Mouse (Mus musculus): ENCODE results near the gene Fam78a. TPM values are rescaled to one million over a fixed set of nuclear protein-coding genes. Genes with fewer than 3 reads are reported as not detected.

Gene Fam78a
- polyA plus RNA-seq, 1 experiment from 2014 or later, result 2.2 TPM

DNA sequence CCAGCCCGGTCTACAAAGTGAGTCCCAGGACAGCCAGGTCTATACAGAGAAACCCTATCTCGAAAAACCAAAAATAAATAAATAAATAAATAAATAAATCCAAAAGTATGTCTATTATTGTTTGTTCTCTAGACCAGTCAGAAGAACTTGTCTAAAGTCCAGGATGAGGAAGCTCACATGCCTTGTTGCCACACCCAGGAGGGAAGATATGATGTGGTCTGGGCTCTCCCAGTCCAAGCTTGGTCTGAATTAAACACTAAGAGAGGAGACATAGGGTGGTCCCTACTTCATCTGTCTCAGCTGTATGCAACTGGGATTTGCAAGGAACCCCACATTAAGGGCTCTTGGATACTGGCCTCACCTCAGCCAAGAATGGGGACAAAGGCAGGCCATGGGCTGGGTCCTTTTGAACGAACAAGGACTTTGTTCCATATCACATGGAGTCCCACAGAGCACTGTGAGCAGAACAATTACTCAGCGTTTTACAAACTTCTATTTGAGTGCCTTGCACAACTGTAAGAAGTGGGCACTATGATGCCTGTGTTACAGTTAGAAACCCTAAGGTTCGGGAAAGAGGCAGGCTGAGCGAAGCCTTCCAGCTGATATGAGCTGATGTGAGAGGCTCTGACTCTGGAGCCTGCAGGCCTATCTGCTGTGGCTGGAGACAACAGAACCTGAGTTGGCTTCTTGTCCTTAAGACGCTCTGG lies 9.5 kb upstream of the Fam78a start:
- H3K4me1 ChIP-seq, result peaks cover 20% of the 10 kb centered on the region
- H3K4me3 ChIP-seq, result no peak overlapping the region
- DNase-seq (ENCODE audit: low spot score), result no peak
- H3K9me3 ChIP-seq, result no peaks in the 10 kb centered on the region
- WGBS, result 86% methylated on average over 7 of the region's 7 CpGs
- H3K36me3 ChIP-seq (replicated peaks), result no peaks in the 10 kb centered on the region
- H3K27ac ChIP-seq (replicated peaks), result no peak overlapping the region
- H3K27me3 ChIP-seq (replicated peaks; ENCODE audit: low read depth, poor library complexity, severe bottlenecking), result peaks cover 17% of the 10 kb centered on the region

GRCm38 (mm10) chr2:32091956-32092355 lies 7.3 kb upstream of the Fam78a start:
- DNase-seq (ENCODE audit: low spot score), result no peak
- no peaks in the 10 kb centered on the region for H3K9me3 ChIP-seq
- 68% methylated on average over 3 of the region's 3 CpGs for WGBS
- peaks cover 32% of the 10 kb centered on the region for H3K4me1 ChIP-seq
- no peak overlapping the region for H3K27ac ChIP-seq (replicated peaks)
- no peak overlapping the region for H3K4me3 ChIP-seq
- peaks cover 39% of the 10 kb centered on the region for H3K27me3 ChIP-seq (replicated peaks; ENCODE audit: low read depth, poor library complexity, severe bottlenecking)
- no peaks in the 10 kb centered on the region for H3K36me3 ChIP-seq (replicated peaks)

DNA sequence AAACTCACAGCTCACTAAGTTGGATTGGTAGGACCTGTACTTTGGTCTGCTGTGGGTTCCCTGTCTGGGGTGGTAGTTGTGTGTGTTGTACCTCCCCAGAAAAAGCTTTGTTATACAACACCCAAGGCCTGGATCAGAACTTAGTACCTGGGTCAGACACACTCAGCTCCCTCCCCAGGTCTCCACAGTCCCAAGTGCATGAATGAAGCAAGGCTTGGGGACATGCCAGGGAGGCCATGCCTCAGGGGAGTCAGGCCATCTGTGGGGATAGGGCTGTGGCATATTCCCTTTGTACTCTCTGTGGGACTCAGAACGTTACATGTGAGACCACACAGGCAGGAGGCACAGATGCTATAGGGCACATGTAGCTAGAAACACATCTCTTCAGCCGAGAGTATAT lies 5.5 kb upstream of the Fam78a start:
- Histone ChIP-seq H3K27me3 (replicated peaks; ENCODE audit: low read depth, poor library complexity, severe bottlenecking) (peaks cover 58% of the 10 kb centered on the region), H3K27ac (replicated peaks) (no peak overlapping the region), H3K4me3 (no peak overlapping the region), H3K9me3 (no peaks in the 10 kb centered on the region), H3K4me1 (peaks cover 15% of the 10 kb centered on the region), H3K36me3 (replicated peaks) (no peaks in the 10 kb centered on the region)
- no peak for DNase-seq (ENCODE audit: low spot score)
- WGBS, result 81% methylated on average over 2 of the region's 2 CpGs

- DNase-seq (ENCODE audit: low spot score), result no peak
- H3K36me3 ChIP-seq (replicated peaks), result no peaks in the 10 kb centered on the region
- WGBS, result 75% methylated on average over 3 of the region's 3 CpGs
- peaks cover 63% of the 10 kb centered on the region for H3K27me3 ChIP-seq (replicated peaks; ENCODE audit: low read depth, poor library complexity, severe bottlenecking)
- peaks cover 15% of the 10 kb centered on the region for H3K4me1 ChIP-seq
- H3K4me3 ChIP-seq, result no peak overlapping the region
- no peak overlapping the region for H3K27ac ChIP-seq (replicated peaks)
- no peaks in the 10 kb centered on the region for H3K9me3 ChIP-seq
Observed at GRCm38 (mm10) chr2:32089606-32090005, 4.9 kb upstream of the Fam78a start.

- Histone ChIP-seq H3K27me3 (replicated peaks; ENCODE audit: low read depth, poor library complexity, severe bottlenecking) (peaks cover 74% of the 10 kb centered on the region), H3K36me3 (replicated peaks) (no peaks in the 10 kb centered on the region), H3K4me1 (peaks cover 26% of the 10 kb centered on the region), H3K4me3 (peak overlapping the region; percentile 49), H3K9me3 (no peaks in the 10 kb centered on the region), H3K27ac (replicated peaks) (0 out of 2 replicates have a peak overlapping the region, but pooled peaks have one; percentile 10)
- 8% methylated on average over 35 of the region's 35 CpGs for WGBS
- DNase-seq (ENCODE audit: low spot score), result peak; percentile 69
Observed at GRCm38 (mm10) chr2:32088372-32088981, 3.8 kb upstream of the Fam78a start.

GRCm38 (mm10) chr2:32087606-32088005 lies 2.9 kb upstream of the Fam78a start:
- Histone ChIP-seq H3K27me3 (replicated peaks; ENCODE audit: low read depth, poor library complexity, severe bottlenecking) (peaks cover 83% of the 10 kb centered on the region), H3K27ac (replicated peaks) (no peak overlapping the region), H3K36me3 (replicated peaks) (no peaks in the 10 kb centered on the region), H3K9me3 (no peaks in the 10 kb centered on the region), H3K4me1 (peaks cover 34% of the 10 kb centered on the region), H3K4me3 (no peak overlapping the region)
- DNase-seq (ENCODE audit: low spot score), result no peak
- WGBS, result 60% methylated on average over 4 of the region's 4 CpGs

- H3K27me3 ChIP-seq (replicated peaks; ENCODE audit: low read depth, poor library complexity, severe bottlenecking), result peaks cover 100% of the 10 kb centered on the region
Observed at GRCm38 (mm10) chr2:32085231-32085630, 574 bp upstream of the Fam78a start.

GRCm38 (mm10) chr2:32084872-32085199 lies 179 bp upstream of the Fam78a start:
- Histone ChIP-seq H3K27me3 (replicated peaks; ENCODE audit: low read depth, poor library complexity, severe bottlenecking) (peaks cover 99% of the 10 kb centered on the region), H3K4me3 (peak overlapping the region; percentile 75), H3K36me3 (replicated peaks) (no peaks in the 10 kb centered on the region), H3K4me1 (peaks cover 42% of the 10 kb centered on the region), H3K9me3 (no peaks in the 10 kb centered on the region), H3K27ac (replicated peaks) (0 out of 2 replicates have a peak overlapping the region, but pooled peaks have one; percentile 57)
- 18% methylated on average over 2 of the region's 2 CpGs for WGBS
- DNase-seq (ENCODE audit: low spot score), result no peak

More at GRCm38 (mm10) chr2:32085231-32085630, 574 bp upstream of the Fam78a start:
- no peaks in the 10 kb centered on the region for H3K36me3 ChIP-seq (replicated peaks)
- no peak for DNase-seq (ENCODE audit: low spot score)
- H3K9me3 ChIP-seq, result no peaks in the 10 kb centered on the region
- no peak overlapping the region for H3K27ac ChIP-seq (replicated peaks)
- 74% methylated on average over 2 of the region's 2 CpGs for WGBS
- H3K4me3 ChIP-seq, result no peak overlapping the region
- peaks cover 42% of the 10 kb centered on the region for H3K4me1 ChIP-seq

GRCm38 (mm10) chr2:32083159-32084011 lies 1.3 kb downstream of the Fam78a start:
- peaks cover 92% of the 10 kb centered on the region for H3K27me3 ChIP-seq (replicated peaks; ENCODE audit: low read depth, poor library complexity, severe bottlenecking)
- no peaks in the 10 kb centered on the region for H3K36me3 ChIP-seq (replicated peaks)
- peak overlapping the region; percentile 57 for H3K27ac ChIP-seq (replicated peaks)
- peaks cover 42% of the 10 kb centered on the region for H3K4me1 ChIP-seq
- no peaks in the 10 kb centered on the region for H3K9me3 ChIP-seq
- WGBS, result under 1% methylated on average over 91 of the region's 91 CpGs
- H3K4me3 ChIP-seq, result peak overlapping the region; percentile 75
- DNase-seq (ENCODE audit: low spot score), result peak; percentile 63

DNA sequence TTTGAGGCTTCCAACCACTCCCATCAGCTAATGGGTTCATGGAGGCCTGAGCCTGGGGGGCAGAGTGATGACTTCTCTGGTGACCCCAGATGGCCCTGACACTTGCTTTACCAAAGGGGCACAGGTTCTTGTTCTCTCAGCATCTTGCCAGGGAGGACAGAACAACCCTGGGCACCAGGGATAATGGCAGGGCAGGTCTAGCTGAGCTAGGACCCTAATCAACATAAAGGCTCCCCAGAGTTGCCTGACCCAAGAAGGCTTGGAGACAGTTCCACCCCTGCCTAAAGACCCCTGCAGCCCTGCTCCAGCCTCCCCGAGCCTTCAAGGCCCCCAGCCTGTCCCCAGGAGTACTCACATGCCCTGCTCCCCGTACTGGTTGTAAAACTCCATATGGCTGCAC lies 2.4 kb downstream of the Fam78a start:
- no peaks in the 10 kb centered on the region for H3K9me3 ChIP-seq
- 45% methylated on average over 2 of the region's 2 CpGs for WGBS
- H3K4me3 ChIP-seq, result peak overlapping the region; percentile 75
- DNase-seq (ENCODE audit: low spot score), result no peak
- H3K4me1 ChIP-seq, result peaks cover 42% of the 10 kb centered on the region
- peaks cover 80% of the 10 kb centered on the region for H3K27me3 ChIP-seq (replicated peaks; ENCODE audit: low read depth, poor library complexity, severe bottlenecking)
- H3K36me3 ChIP-seq (replicated peaks), result no peaks in the 10 kb centered on the region
- H3K27ac ChIP-seq (replicated peaks), result no peak overlapping the region

GRCm38 (mm10) chr2:32081296-32081929 lies 3.2 kb downstream of the Fam78a start:
- no peak for DNase-seq (ENCODE audit: low spot score)
- Histone ChIP-seq H3K36me3 (replicated peaks) (no peaks in the 10 kb centered on the region), H3K27ac (replicated peaks) (no peak overlapping the region), H3K4me1 (peaks cover 42% of the 10 kb centered on the region), H3K4me3 (peak overlapping the region; percentile 75), H3K27me3 (replicated peaks; ENCODE audit: low read depth, poor library complexity, severe bottlenecking) (peaks cover 72% of the 10 kb centered on the region), H3K9me3 (no peaks in the 10 kb centered on the region)
- WGBS, result 84% methylated on average over 14 of the region's 14 CpGs

DNA sequence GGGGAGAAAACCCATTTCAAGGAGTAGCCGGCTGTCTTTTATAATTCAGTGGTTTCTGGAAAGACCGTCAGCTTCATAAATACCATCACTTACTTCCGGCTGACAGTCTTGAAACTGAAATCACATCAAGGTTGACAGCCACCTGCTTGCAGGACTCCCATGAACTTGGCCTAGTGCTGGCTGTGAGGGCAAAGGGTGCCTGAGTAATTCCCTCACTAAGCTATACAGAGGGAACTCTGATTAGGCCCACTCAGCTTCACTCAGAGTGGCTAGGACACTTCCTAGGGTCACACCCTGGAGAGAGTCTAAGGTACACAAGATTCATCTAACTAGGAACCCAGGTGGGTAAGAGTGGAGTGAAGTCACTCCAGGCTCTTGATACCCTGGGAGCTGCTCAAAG lies 4.0 kb downstream of the Fam78a start:
- Histone ChIP-seq H3K27me3 (replicated peaks; ENCODE audit: low read depth, poor library complexity, severe bottlenecking) (peaks cover 65% of the 10 kb centered on the region), H3K27ac (replicated peaks) (no peak overlapping the region), H3K9me3 (no peaks in the 10 kb centered on the region), H3K4me3 (no peak overlapping the region), H3K36me3 (replicated peaks) (no peaks in the 10 kb centered on the region), H3K4me1 (peaks cover 42% of the 10 kb centered on the region)
- 94% methylated on average over 3 of the region's 3 CpGs for WGBS
- DNase-seq (ENCODE audit: low spot score), result no peak
